Mouse (Mus musculus): ENCODE results near the gene Arf5.

DNA sequence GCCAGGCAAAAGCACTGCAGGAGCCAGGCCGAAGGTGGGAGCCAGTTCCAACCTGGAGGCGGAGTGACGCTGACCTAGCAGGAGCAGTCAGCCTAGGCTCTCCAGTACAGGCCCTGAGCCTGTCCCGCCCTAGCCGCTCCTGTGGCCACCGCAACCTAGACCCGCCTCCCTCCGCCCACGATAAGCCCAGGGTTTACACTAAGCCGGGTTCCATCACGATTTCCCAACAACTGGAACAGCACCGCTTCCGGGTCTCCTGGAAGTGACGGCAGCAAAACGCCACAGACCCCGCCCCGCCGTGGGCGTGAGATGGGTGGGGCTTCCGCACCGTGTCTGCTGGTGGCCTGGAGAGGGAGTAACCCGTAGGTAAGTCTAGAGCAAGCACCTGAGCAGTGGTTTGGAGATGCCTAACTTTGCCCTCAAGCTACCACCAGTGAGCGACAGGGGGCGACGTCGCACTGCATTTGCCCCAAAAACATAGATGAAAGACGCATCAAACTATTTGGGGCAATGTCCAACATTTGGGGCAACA lies 1.8 kb upstream of the Arf5 start:
- TF ChIP-seq CTCF (conservative IDR thresholded peaks at IDR 0.05; ENCODE audit: low read length) (peak; percentile 70), NANOG (IDR thresholded peaks at IDR 0.05; ENCODE audit: borderline replicate concordance, low read length) (no peak), POU5F1 (IDR thresholded peaks at IDR 0.05; ENCODE audit: borderline replicate concordance, low read length) (no peak)
